Comparison of ENCODE assay signal across 19 mouse cellular contexts in genomic region chr8:105538940-105539339, GRCm38 (mm10).
"Had no signal": no experiment of that assay in that cellular context is flagged by ENCODE, and none has a peak within 500 bp of the region (broad histone marks: within the 10 kb centered on the region; RNA-seq: fewer than 3 reads in every experiment).

No protein-coding gene starts in this region.

- H3K4me2 ChIP-seq: lung, embryonic 15.5 days; midbrain, embryonic 12.5 days; neural tube, embryonic 13.5 days; neural tube, embryonic 15.5 days had no signal

- H3K27ac ChIP-seq: liver, embryonic 14.5 days; lung, embryonic 15.5 days; midbrain, embryonic 10.5 days; midbrain, embryonic 12.5 days; neural tube, embryonic 13.5 days; neural tube, embryonic 15.5 days had no signal

- H3K4me1 ChIP-seq: midbrain, embryonic 12.5 days had no signal

- H3K9ac ChIP-seq: liver, embryonic 14.5 days; lung, embryonic 15.5 days; midbrain, embryonic 12.5 days; neural tube, embryonic 13.5 days; neural tube, embryonic 15.5 days had no signal

- H3K27me3 ChIP-seq: lung, embryonic 15.5 days; midbrain, embryonic 12.5 days; neural tube, embryonic 13.5 days; neural tube, embryonic 15.5 days had no signal

- ATAC-seq: midbrain, embryonic 16.5 days had no signal

- DNase-seq: lung, postnatal 14 days; lung, postnatal 4 days; midbrain, embryonic 14.5 days; retina, postnatal 1 day; right cerebral cortex, adult 18-20 months; right cerebral cortex, postnatal 25 days; right cerebral cortex, postnatal 4 days; spleen, adult 18-20 months; thymus, adult 18-20 months; thymus, postnatal 14 days; thymus, postnatal 36 days had no signal

- H3K4me3 ChIP-seq: lung, embryonic 15.5 days; midbrain, embryonic 10.5 days; midbrain, embryonic 12.5 days; myocyte; neural tube, embryonic 13.5 days; neural tube, embryonic 15.5 days had no signal

- H3K9me3 ChIP-seq: lung, embryonic 15.5 days; midbrain, embryonic 10.5 days; midbrain, embryonic 12.5 days; neural tube, embryonic 13.5 days; neural tube, embryonic 15.5 days had no signal
